Mouse (Mus musculus): ENCODE measurements around the gene Gipc2.

The Gipc2 gene

DNA sequence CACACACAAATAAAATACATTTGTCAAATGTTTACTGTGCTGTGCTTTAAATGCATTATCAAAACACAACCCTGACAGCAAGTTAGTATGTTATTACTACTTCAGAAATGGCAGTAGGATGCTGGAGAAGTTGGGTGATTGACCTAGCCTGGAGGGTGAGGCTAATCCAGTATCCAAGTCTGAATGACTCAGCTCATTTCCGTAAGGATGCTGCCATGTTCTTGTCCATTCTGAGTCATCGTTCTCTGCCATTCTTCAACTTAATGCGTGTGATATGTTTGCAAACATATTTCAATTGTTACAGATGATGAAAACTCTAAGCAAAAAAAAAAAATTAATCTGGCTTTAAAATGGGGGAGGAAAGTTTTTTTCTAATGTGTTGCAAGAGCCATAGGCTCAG is 84.6 kb downstream of the Gipc2 start:
- DNase-seq (ENCODE audit: low read depth, low spot score) = no peak

DNA sequence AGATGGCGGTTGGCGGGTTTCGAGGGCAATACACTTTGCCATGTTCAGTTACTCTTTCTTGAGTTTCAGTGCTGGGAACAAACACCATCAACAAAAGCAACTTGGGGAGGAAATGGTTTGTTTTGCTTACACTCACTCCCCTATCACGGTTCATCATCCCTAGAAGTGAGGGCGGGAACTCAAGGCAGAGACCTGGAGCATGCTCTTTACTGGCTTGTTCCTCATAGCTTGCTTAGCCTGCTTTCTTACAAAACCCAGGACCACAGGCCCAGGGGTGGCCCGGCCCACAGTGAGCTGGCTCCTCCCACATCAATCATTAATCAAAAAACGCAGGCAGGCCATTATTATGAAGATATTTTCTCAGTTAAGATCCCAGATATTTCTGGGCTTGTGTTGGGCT is 89.9 kb downstream of the Gipc2 start:
- DNase-seq (ENCODE audit: low read depth, low spot score) = peak; percentile 33

DNA sequence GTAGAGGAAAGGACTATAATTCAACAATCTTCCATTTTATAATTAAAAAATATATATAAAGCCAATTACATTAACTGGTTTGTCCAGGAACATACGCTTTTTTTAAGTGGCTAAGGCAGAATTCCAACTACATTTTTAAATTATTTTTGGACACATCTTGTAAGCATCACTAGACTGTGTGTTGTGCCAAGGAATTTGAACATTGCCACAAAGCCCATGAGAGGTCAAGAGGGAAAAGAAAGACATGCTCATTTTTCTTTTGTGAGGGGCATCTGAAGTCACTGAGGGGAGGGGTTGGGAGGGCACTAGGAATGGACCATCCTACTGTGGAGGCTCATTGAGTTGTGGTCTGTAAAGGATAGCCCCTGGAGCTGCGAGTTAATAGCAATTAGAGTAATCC is 97.0 kb downstream of the Gipc2 start:
- DNase-seq (ENCODE audit: low read depth, low spot score) = no peak

DNA sequence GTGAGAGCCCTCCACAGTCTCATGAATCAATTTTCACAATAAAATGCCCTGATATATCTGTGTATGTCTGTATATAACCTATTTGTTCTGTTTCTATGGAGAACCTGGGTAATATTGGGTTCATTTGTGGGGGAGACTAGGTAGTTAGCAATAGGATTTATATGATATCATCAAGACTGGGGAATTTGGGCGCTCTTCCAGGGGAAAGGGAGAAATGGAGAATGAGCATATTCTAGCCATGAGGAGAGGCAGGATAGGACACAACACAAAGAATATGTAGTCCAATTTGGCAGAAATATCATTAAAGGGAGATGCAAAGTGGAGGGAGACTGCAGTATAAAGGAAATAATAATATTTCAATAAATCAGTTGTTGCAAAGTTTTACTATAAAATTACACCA is 97.7 kb downstream of the Gipc2 start:
- DNase-seq (ENCODE audit: low read depth, low spot score) = no peak

DNA sequence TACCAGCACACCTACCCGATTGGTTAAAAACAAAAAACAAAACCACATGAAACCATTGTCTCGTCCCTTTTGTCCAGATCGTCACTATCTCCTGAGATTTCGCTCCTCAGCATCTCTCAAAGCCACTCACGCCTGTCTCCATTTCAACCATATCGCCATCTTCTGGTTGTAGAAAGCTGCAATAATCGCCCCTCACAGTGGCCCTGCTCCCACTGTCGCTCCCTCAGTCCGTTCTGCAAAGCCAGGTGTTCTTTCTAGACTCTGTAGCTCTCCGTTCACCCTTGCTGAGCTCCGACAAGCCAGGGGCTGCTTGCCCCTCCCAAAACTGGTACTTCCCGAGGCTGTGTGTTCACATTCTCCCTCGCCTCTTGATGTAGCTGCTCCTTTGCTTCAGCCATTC is 99.3 kb downstream of the Gipc2 start:
- peak; percentile 33 for DNase-seq (ENCODE audit: low read depth, low spot score)

- no peak for DNase-seq (ENCODE audit: low read depth, low spot score)
These were observed 100.2 kb downstream of the Gipc2 start for GRCm38 (mm10) chr3:152065806-152066205.

DNA sequence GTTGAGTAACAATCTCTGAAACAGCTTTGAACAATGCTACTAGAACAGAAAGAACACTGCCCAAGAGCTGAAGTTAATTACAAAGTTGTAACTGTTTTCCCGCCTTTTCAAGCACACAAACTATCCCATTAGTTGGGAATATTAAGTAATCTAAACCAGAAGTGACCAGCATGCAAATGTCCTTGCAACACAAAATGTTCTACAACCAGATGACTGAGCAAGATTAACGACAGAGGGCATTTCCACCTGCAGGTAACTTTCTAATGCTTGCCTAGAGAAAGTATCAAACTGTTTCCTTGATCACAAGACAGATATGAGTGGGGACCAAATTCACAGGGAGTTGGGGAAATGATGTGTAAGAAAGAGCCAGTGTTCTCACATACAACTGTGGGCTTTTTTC is 101.9 kb downstream of the Gipc2 start:
- no peak for DNase-seq (ENCODE audit: low read depth, low spot score)

GRCm38 (mm10) chr3:152062806-152063205 is 103.2 kb downstream of the Gipc2 start:
- DNase-seq (ENCODE audit: low read depth, low spot score) = no peak

DNA sequence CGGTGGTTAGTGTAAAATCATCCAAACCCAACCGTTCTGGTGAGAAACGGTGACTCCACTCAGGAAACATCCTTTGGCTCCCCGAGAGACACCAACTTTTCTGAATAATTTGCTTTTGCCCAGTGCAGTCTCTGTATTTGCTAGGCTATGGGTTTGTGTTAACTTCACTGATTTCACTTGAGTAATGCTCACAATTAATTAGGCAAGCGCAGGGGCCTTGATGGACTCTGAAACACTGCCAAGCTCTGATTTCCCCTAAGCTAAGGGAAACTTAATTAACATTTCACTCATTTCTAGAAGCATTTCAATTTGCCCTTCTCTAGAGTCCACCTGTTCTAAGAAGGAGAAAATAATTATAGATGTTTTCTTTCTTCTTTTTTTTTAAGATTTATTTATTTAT is 104.9 kb downstream of the Gipc2 start:
- DNase-seq (ENCODE audit: low read depth, low spot score) = no peak

DNA sequence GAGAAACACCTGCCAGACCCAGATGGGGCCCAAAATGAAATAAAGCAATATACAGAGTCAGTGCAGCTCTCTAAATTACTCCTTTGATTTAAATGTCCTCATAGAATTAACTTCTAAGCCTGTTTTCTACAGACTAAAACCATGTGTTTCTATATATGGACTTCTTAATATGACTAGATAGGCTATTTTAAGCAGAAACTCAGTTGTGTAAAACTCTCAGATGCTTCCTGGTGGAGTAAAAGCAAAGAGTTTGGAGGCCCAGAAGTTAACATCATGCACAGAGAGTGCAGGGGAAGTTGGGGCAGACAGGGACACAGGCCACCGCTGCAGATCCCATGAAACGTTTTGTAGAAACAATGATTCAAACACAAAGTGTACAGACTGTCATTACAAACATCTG is 107.8 kb downstream of the Gipc2 start:
- no peak for DNase-seq (ENCODE audit: low read depth, low spot score)

DNA sequence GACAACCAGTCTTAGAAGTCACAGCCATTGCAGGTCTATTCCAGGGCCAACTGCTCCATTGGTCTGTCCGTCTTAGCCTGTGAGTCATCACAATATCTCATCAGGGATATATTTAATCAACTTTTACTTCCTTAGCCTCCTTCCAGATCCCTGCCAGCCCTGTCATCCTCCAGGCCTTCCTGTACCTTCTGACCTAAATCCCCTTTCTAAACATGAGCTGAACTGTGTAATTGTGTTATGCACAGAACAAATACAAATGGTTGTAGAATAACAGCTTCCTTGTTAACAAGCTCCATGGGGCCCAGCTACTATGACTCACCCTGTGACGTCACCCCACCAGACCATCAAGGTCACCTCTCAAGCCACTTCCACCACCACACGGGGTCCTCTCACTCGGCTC is 111.8 kb downstream of the Gipc2 start:
- no peak for DNase-seq (ENCODE audit: low read depth, low spot score)

DNA sequence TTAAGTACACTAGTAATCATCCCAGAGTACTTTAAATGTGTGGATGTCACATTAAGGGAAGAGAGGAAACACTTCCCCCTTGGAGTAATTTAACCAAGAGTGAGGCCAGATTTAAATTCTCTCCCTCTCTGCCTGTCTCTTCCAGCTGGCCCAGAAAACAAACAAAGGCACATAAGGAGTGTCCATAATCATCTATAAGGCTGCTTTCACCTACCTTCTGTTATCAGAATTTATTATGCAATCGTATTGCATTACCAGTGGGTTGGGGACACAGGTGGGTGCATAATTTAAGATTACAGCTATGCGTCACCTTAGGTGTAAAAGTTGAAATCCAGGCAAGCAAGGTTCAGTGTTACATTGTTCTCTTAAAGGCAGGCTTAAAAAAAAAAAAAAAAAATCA is 114.1 kb downstream of the Gipc2 start:
- no peak for DNase-seq (ENCODE audit: low read depth, low spot score)

DNA sequence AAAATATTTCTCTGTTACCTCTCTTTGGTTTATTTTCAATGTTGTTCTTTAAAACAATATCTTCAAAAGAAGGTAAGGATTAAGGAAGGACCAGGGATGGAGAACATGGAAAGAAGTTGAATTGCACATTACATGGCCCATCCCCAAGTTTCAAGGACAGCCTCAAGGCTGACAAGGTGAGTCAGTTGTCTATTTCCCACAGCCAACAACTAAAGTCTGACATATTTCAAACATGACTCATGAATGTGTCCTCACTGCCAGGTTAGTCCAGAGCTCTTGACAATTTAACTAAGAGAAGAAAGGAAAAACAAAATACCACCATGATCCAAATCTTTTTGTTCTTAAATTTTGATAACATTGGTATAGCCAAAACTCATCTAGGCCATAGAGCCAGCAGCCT is 118.1 kb downstream of the Gipc2 start:
- DNase-seq (ENCODE audit: low read depth, low spot score) = no peak

DNA sequence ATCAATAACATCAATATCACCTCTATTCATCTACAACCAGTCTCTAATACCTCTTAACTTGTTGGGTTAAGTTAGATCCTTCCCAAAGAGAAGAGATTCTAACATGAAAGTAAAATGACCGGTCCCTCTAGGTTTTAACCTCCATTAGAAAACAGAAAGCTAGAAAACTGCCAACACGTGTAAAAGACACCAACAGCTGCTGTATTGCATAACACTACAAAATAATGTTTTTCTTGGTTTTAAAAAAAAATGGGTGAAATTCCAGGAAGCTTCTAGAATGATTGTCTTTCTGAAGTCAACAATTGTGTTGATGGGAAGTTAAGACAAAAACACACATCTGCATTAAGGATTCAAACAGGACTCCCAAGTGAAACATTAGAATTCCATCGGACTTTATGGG is 119.1 kb downstream of the Gipc2 start:
- no peak for DNase-seq (ENCODE audit: low read depth, low spot score)

Measured in R1 (cell line).